Mouse (Mus musculus) cortical plate, adult 2 months (tissue): ENCODE results near the gene Nxph1.

Experiments
- CTCF ChIP-seq: fragments of 200-500 bp; IDR thresholded peaks from 2 replicates; pipeline ENCODE4 v1.5.1; 2011; ENCODE audit warnings: mild to moderate bottlenecking, control low read depth, low read length; ENCODE audit not compliant: insufficient read depth; ENCODE audit errors: extremely low read depth
- POLR2A ChIP-seq: fragments of 200-500 bp; IDR thresholded peaks from 2 replicates; pipeline ENCODE4 v1.6.1; 2011; ENCODE audit warnings: mild to moderate bottlenecking, low read length, control low read depth; ENCODE audit not compliant: insufficient read depth; ENCODE audit errors: extremely low read depth

DNA sequence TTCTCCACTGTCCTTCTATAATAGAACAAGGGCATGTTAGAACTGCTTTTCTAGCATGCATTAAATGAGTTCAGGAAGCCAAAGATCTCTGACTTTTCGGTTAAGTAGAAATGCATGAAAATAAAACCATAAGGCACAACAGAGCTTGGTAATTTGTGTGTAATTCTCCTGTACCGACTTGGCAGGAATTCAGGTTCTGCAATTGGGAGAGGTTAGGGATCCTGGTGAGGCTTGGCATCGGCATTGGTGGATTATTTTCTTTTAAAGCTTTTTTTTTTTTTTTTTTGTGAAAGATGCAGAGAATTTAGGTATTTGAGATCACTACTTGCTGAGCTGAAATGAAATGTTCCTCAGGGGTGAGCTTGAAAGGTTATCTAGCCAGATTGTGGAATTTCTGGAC is 135.6 kb downstream of the Nxph1 start:
- no peak for TF ChIP-seq CTCF
- no peak for TF ChIP-seq POLR2A
